Mouse (Mus musculus): ENCODE data around the gene Ell3. TPM values are rescaled to one million over a fixed set of nuclear protein-coding genes. Genes with fewer than 3 reads are reported as not detected.

Gene Ell3
- polyA plus RNA-seq, 1 experiment from 2014 or later, result 1.9 TPM

GRCm38 (mm10) chr2:121415103-121415502 lies 29.0 kb downstream of the Ell3 start:
- Histone ChIP-seq H3K4me1 (peaks cover 31% of the 10 kb centered on the region), H3K27ac (replicated peaks) (no peak overlapping the region), H3K9ac (replicated peaks) (peak overlapping the region; percentile 97; the same call in 1 of the 2 replicates), H3K27me3 (no peaks in the 10 kb centered on the region), H3K4me3 (peak overlapping the region; percentile 91), H3K9me3 (no peaks in the 10 kb centered on the region), H3K4me2 (replicated peaks) (peak overlapping the region; percentile 70), H3K36me3 (peaks cover 16% of the 10 kb centered on the region)
- no peak for ATAC-seq (replicated peaks)
- whole genome bisulfite sequencing, result 65% methylated on average over 3 of the region's 3 CpGs

- ATAC-seq (replicated peaks), result peak; percentile 65
- H3K4me3 ChIP-seq, result peak overlapping the region; percentile 91
- no peaks in the 10 kb centered on the region for H3K27me3 ChIP-seq
- peak overlapping the region; percentile 97 for H3K9ac ChIP-seq (replicated peaks)
- H3K9me3 ChIP-seq, result no peaks in the 10 kb centered on the region
- under 1% methylated on average over 32 of the region's 32 CpGs for WGBS
- H3K4me1 ChIP-seq, result peaks cover 31% of the 10 kb centered on the region
- peak overlapping the region; percentile 70 for H3K4me2 ChIP-seq (replicated peaks)
- H3K36me3 ChIP-seq, result peaks cover 12% of the 10 kb centered on the region
- H3K27ac ChIP-seq (replicated peaks), result peak overlapping the region; percentile 97
Measured at GRCm38 (mm10) chr2:121414139-121414685, 29.9 kb downstream of the Ell3 start.

DNA sequence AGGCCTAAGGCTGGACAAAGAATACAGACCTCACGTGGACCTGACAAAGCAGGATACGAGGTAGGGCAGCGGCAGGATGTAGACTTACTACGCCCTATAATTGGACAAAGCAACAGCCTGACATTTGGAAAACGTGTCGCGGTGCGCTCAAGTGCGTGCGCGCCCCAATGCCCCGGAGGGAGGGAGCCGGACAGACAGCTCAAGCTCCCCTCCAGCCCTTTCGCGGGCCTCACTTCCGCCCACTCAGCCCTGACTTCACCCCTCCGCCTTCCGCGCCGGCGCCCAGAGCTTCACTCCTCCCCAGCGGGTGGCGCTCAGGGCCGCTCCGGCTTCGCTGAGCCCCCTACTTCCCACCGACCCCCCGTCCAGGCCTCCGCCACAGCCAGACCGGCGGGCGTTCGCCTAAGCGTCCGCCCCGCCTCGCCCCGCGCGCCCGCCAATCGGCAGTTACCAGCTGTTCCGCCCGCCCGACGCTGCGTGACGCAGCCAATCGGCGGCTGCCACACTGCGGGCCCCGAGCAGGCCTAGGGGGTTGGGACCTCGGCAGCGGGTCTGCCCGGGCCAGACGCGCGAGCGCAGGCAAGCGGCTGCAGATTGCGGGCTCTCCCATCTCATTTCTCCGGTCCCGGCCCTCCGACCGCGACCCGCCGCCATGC lies 30.6 kb downstream of the Ell3 start, which contains the start of the genes Pdia3 and Catsper2:
TSS of gene Pdia3 (plus strand) at position 389 of the 656 bp plus-strand sequence.
TSS of gene Catsper2 (minus strand) at position 406 of the 656 bp plus-strand sequence.
- H3K27me3 ChIP-seq, result no peaks in the 10 kb centered on the region
- peaks cover 8% of the 10 kb centered on the region for H3K36me3 ChIP-seq

DNA sequence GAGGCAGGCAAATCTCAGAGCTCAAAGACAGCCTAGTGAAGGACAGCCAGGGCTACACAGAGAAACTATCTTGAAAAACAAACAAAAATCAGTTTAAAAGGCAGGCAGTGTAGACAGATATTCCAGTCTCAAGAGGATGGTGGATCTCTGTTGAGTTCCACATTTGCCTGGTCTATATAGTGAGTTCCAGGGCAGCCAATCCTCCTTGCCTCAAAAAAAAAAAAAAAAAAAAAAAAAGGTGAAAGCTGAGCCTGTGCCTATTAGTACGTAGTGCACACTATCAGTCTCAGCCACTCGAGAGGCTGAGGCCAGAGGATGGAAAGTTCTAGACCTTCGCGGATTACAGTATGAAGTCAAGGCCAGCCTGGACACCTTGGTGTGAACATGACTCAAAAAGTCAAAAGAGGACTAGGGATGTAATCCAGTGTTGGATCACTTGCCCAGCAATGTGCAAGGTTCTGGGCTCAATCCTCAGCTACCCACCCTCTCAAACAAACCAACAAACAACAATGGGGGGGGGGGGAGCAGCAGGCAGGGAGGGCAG lies 31.2 kb downstream of the Ell3 start:
- no peak for ATAC-seq (replicated peaks)
- 12% methylated on average over 4 of the region's 4 CpGs for WGBS

More for the DNA sequence above, 30.6 kb downstream of the Ell3 start, which contains the start of the genes Pdia3 and Catsper2:
- Histone ChIP-seq H3K4me2 (replicated peaks) (peak within 1 kb of the TSS; percentile 70), H3K9me3 (no peaks in the 10 kb centered on the region), H3K27ac (replicated peaks) (peak within 1 kb of the TSS; percentile 97), H3K4me3 (peak within 1 kb of the TSS; percentile 91), H3K4me1 (peaks cover 31% of the 10 kb centered on the region), H3K9ac (replicated peaks) (peak within 1 kb of the TSS; percentile 97)
- 0% methylated on average over 64 of the region's 68 CpGs for WGBS
- peak; percentile 100 for ATAC-seq (replicated peaks)

GRCm38 (mm10) chr2:121408160-121408559 lies 35.9 kb downstream of the Ell3 start:
- H3K9ac ChIP-seq (replicated peaks), result no peak overlapping the region
- no peaks in the 10 kb centered on the region for H3K36me3 ChIP-seq
- H3K27me3 ChIP-seq, result no peaks in the 10 kb centered on the region
- H3K9me3 ChIP-seq, result no peaks in the 10 kb centered on the region
- H3K4me1 ChIP-seq, result peaks cover 8% of the 10 kb centered on the region
- H3K27ac ChIP-seq (replicated peaks), result no peak overlapping the region
- ATAC-seq (replicated peaks), result no peak
- WGBS, result 33% methylated on average over 4 of the region's 4 CpGs
- H3K4me2 ChIP-seq (replicated peaks), result no peak overlapping the region
- no peak overlapping the region for H3K4me3 ChIP-seq

More for the DNA sequence above, 31.2 kb downstream of the Ell3 start:
- Histone ChIP-seq H3K27ac (replicated peaks) (peak overlapping the region; percentile 97), H3K36me3 (peaks cover 5% of the 10 kb centered on the region; the same call in 1 of the 2 replicates), H3K9me3 (no peaks in the 10 kb centered on the region), H3K4me3 (peak overlapping the region; percentile 91), H3K27me3 (no peaks in the 10 kb centered on the region), H3K9ac (replicated peaks) (peak overlapping the region; percentile 69), H3K4me2 (replicated peaks) (peak overlapping the region; percentile 47), H3K4me1 (peaks cover 31% of the 10 kb centered on the region)

- H3K4me1 ChIP-seq, result no peaks in the 10 kb centered on the region
- no peak overlapping the region for H3K4me2 ChIP-seq (replicated peaks)
- no peak overlapping the region for H3K4me3 ChIP-seq
- H3K9ac ChIP-seq (replicated peaks), result no peak overlapping the region
- H3K27me3 ChIP-seq, result no peaks in the 10 kb centered on the region
- no peaks in the 10 kb centered on the region for H3K9me3 ChIP-seq
- no peak overlapping the region for H3K27ac ChIP-seq (replicated peaks)
- ATAC-seq (replicated peaks), result no peak
- H3K36me3 ChIP-seq, result no peaks in the 10 kb centered on the region
Measured at GRCm38 (mm10) chr2:121403296-121403695, 40.8 kb downstream of the Ell3 start.

GRCm38 (mm10) chr2:121396624-121397023 lies 47.5 kb downstream of the Ell3 start:
- Histone ChIP-seq H3K4me3 (no peak overlapping the region), H3K9me3 (no peaks in the 10 kb centered on the region), H3K27me3 (no peaks in the 10 kb centered on the region), H3K9ac (replicated peaks) (no peak overlapping the region), H3K4me2 (replicated peaks) (no peak overlapping the region), H3K4me1 (no peaks in the 10 kb centered on the region), H3K36me3 (no peaks in the 10 kb centered on the region), H3K27ac (replicated peaks) (no peak overlapping the region)
- 14% methylated on average over 8 of the region's 8 CpGs for WGBS
- no peak for ATAC-seq (replicated peaks)

Small RNAs within 50 kb of the gene (microRNA-seq; reads per million reads assigned to microRNA genes)
- gene Gm22953, result not detected

Other genes with a start within 250 kb of the Ell3 start
- gene Trp53bp1, start 172.9 kb downstream of the Ell3 start, polyA plus RNA-seq (2015; fragmentation: Nextera tagmentation; extraction: Ambion mirVana), result 186 and 197 TPM in 2 replicates
- gene Map1a, start 154.7 kb downstream of the Ell3 start, polyA plus RNA-seq (2015; fragmentation: Nextera tagmentation; extraction: Ambion mirVana), result 9.4 and 13.9 TPM in 2 replicates
- 13.8 and 16.6 TPM in 2 replicates for gene Ppip5k1, start 88.9 kb downstream of the Ell3 start, polyA plus RNA-seq (2015; fragmentation: Nextera tagmentation; extraction: Ambion mirVana)
- gene Ckmt1, start 86.6 kb downstream of the Ell3 start, polyA plus RNA-seq (2015; fragmentation: Nextera tagmentation; extraction: Ambion mirVana), result 23.8 and 25.1 TPM in 2 replicates
- gene Strc, start 57.1 kb downstream of the Ell3 start, polyA plus RNA-seq (2015; fragmentation: Nextera tagmentation; extraction: Ambion mirVana), result 0.03 TPM in 1 of 2 replicates, not detected in the other
- gene Pdia3, start 30.5 kb downstream of the Ell3 start, polyA plus RNA-seq (2015; fragmentation: Nextera tagmentation; extraction: Ambion mirVana), result 311 and 322 TPM in 2 replicates
- 3.8 and 4.2 TPM in 2 replicates for gene Catsper2, start 30.5 kb downstream of the Ell3 start, polyA plus RNA-seq (2015; fragmentation: Nextera tagmentation; extraction: Ambion mirVana)
- 330 and 368 TPM in 2 replicates for gene Serf2, start 4.9 kb upstream of the Ell3 start, polyA plus RNA-seq (2015; fragmentation: Nextera tagmentation; extraction: Ambion mirVana)
- gene Hypk, start 9.0 kb upstream of the Ell3 start, polyA plus RNA-seq (2015; fragmentation: Nextera tagmentation; extraction: Ambion mirVana), result 112 TPM in 2 replicates
- 1.3 and 1.6 TPM in 2 replicates for gene Serinc4, start 12.5 kb upstream of the Ell3 start, polyA plus RNA-seq (2015; fragmentation: Nextera tagmentation; extraction: Ambion mirVana)
- 69.9 and 73.1 TPM in 2 replicates for gene Mfap1b, start 29.8 kb upstream of the Ell3 start, polyA plus RNA-seq (2015; fragmentation: Nextera tagmentation; extraction: Ambion mirVana)
- gene Mfap1a, start 62.4 kb upstream of the Ell3 start, polyA plus RNA-seq (2015; fragmentation: Nextera tagmentation; extraction: Ambion mirVana), result 32.5 and 34.5 TPM in 2 replicates
- gene Wdr76, start 62.4 kb upstream of the Ell3 start, polyA plus RNA-seq (2015; fragmentation: Nextera tagmentation; extraction: Ambion mirVana), result 7.2 and 8.2 TPM in 2 replicates

Data from forebrain, embryonic 15.5 days (tissue).